Mouse (Mus musculus) left cerebral cortex, postnatal 25 days (tissue): ENCODE data around the gene Snapc3. TPM values are rescaled to one million over a fixed set of nuclear protein-coding genes. Genes with fewer than 3 reads are reported as not detected.

Source experiments
- DNase-seq, 2 experiments: peaks; one replicate each; pipeline ENCODE4 v3.0.0; 2022; ENCODE audit warnings: low spot score in 2 of 2, mixed read lengths in 1 of 2
- intact Hi-C: fragments of 180-260 bp; cut with DNase I; formaldehyde crosslinking; loops from one replicate; pipeline ENCODE4 v1.15.1; 2025
- total RNA-seq, 2 experiments: library from RNA; stranded (reverse); gene quantifications; 2 replicates each; pipeline ENCODE4 v1.2.3; 2021

Snapc3 gene
- total RNA-seq, 2 experiments from 2014 or later = 38.4 to 41.1 TPM

DNA sequence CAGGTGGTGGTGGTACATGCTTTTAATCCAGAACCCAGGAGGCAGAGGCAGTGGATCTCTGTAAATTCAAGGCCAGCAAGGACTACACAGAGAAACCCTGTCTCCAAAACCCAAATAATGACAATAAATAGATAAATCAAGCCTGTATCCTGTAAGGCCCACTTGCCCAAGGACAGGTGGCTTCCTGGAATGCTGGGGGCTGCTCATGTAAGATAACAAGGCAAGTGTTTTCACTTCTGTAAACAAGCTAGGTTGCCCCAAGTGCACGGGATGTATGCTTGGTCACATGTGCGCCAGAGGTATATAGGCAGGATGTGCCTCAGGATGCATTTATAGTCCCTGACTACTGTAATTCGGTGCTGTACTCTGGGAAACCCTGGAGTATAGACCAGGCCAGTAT lies 5.5 kb upstream of the Snapc3 start:
- no peak for DNase-seq
- intact Hi-C loops = loop anchor here (5.0 kb wide), 2 partner anchors 150 to 155 kb away; no protein-coding TSS in a partner anchor

DNA sequence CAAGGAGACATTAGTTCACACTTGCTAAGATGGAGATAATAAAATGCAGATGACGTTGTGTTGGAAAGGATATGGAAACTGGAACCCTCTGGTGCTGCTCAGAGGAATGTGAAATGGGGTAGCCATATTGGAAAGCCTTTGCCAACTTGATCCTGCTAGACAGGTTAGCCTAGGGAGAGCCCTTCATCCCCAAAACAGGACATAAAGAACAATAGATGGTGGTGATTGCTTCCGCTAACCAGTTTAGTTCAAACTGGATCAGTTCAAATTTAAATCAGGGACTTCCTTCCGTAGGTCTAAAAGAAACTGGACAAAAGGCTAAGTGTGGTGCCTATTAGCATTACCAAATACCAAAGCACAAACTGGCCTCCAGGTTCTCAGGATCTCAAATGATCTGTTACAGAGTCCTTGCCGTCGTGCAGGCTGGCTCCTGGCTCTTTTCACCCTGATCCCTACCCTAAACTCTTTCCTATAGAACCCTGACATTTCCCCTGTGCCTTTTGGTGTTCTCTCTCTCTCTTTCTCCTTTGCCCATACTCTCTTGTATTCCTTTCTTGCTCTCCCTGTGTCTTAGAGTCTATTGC lies 3.2 kb upstream of the Snapc3 start:
- intact Hi-C loops = loop anchor here (5.0 kb wide), 2 partner anchors 152 to 153 kb away; no protein-coding TSS in a partner anchor

DNA sequence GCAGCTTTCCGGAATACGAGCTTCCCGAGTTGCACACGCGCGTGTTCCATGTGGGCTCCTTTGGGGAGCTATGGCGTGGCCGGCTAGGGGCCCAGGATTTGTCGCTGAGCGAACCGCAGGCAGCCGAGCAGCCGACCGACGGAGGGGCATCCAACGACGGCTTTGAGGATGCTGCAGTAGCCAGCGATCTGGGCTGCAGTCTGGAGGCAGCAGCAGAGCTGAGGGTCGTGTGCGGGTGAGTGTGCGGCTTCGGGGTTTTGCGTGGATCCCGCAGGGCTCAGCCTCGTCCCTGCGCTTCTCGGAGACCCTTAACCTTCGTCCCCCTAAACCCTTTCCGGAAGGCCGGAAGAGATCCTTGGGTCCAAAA lies 279 bp downstream of the Snapc3 start:
- DNase-seq = no peak
- intact Hi-C loops = loop anchor here (2.0 to 5.0 kb wide), 2 partner anchors 107 to 136 kb away; partner anchors contain the start of gene Ccdc171

More for the DNA sequence above, 3.2 kb upstream of the Snapc3 start:
- no peak for DNase-seq

GRCm38 (mm10) chr4:83418781-83419180 lies 1.3 kb downstream of the Snapc3 start:
- intact Hi-C loops = loop anchor here (5.0 kb wide), 1 partner anchor 136 kb away; no protein-coding TSS in a partner anchor
- DNase-seq = no peak

DNA sequence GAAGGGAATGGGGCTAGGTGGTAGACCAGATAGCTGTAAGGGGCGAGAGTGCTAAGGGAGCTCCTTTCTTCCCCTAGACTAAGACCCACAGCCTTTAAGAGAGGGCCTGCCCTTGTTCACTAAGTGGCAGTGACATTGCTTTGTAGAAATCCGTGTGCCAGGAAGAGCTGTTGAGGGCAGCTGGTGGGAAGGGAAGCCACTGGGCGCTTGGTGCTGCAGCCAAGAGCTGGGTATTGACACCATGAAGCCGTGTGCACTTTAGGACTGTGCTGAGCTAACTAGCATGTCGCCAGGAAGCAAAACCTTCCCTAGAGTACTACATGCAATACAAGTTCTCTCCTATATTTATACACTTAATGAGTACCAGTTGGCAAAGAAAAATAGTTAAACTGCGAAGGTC lies 6.1 kb downstream of the Snapc3 start:
- intact Hi-C loops = no loop called here
- DNase-seq = no peak

- intact Hi-C loops = no loop called here
Measured at GRCm38 (mm10) chr4:83425119-83425518, 7.6 kb downstream of the Snapc3 start.

GRCm38 (mm10) chr4:83427141-83427540 lies 9.6 kb downstream of the Snapc3 start:
- DNase-seq = no peak
- intact Hi-C loops = no loop called here

More at GRCm38 (mm10) chr4:83425119-83425518, 7.6 kb downstream of the Snapc3 start:
- no peak for DNase-seq

DNA sequence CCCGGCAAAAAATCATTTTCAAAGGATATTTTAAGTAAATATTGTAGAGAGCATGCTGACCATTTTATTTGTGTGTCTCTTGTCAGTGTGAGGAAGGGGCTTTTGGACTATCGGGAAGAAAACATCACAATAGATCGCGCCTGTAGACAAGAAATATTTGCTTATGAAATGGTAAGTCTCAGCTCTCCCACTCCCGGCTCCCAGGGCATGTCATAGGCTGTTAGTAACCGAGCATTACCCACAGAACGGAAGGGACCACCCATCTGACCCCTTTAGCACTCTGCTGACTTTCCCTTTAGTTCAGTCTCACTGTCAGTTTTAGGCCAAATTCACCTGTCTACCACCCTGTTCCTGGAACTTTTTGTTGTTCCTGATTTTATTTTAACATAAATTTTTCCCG lies 10.2 kb downstream of the Snapc3 start:
- intact Hi-C loops = no loop called here
- DNase-seq = no peak

GRCm38 (mm10) chr4:83428845-83429244 lies 11.3 kb downstream of the Snapc3 start:
- intact Hi-C loops = no loop called here
- no peak for DNase-seq

DNA sequence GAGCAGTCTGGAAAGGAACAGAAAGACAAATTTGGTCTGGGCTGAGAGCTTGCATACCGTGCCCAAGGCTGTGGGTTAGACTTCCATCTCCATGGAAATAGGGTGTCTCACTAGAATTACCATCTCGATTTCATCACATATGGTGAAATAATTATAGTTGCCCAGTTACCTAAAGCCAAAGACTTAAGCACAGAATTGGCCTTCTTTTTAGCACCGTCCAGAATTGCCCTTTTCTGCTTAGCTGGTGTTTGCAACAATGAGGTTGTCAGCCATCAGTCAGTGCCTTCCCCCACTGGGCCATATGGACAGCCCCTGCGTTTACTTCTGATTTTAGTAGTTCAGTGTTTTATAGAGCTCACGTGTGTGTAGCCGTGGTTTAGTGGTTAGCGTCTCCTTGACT lies 14.4 kb downstream of the Snapc3 start:
- DNase-seq = peak in 1 of 2 experiments; percentile 38
- intact Hi-C loops = no loop called here

- intact Hi-C loops = no loop called here
- DNase-seq = no peak
Measured at GRCm38 (mm10) chr4:83432901-83433300, 15.4 kb downstream of the Snapc3 start.

DNA sequence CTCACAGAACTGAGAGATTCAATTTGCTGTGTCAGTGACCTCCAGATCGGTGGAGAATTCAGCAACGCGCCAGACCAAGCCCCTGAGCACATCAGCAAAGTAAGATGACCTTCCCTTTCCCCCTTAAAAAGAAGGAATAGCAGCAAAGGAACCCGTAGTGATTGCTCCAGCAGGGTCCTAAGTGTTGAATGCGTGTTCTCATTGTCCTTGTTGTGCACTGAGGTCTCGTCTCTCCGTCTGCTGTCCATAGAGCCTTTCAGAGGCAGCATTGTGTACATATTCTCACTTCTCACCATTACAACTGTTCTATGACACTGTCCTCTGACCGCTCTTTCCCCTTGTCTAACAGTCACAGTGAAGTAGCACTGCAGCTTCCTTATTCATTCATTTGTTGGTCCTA lies 18.9 kb downstream of the Snapc3 start:
- no peak for DNase-seq
- intact Hi-C loops = no loop called here

DNA sequence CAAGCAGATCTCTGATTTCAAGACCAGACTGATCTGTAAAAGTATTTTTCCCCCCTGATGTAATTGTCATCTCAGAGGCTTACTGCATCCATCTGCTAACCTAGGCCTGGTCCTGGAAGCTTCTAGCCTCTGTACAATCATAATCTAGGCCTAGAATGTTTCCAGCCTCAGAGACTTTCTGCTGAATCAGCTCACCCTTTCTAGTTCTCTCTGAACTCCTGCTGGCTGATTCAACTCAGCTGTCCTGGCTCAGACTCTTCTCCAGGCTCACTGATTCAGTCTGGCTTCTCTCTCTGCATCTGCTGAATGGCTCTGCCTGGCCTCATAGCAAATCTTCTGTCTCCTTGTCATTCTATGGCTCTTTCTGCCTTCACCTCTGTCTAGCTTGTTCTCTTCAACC lies 20.6 kb downstream of the Snapc3 start:
- intact Hi-C loops = no loop called here
- DNase-seq = no peak

DNA sequence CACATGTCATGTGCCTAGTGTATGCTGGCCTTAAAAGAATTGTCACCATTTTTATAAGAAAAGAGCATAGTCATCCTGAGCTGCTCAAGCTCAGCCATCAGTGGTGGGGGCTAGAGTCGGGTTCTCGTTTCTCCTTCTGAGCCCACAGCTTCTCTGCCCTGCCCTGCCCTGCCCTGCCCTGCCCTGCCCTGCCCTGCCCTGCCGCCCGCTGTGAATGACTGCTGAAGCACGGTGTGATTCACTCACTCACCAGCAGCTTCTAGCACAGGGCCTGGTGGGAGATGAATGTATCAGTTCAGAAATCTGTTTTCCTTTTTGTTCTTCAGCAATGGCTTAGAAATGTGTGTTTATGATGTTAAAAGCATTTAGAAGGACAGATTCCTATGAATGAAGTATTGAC lies 21.5 kb downstream of the Snapc3 start:
- DNase-seq = peak in 1 of 2 experiments; percentile 35
- intact Hi-C loops = no loop called here

DNA sequence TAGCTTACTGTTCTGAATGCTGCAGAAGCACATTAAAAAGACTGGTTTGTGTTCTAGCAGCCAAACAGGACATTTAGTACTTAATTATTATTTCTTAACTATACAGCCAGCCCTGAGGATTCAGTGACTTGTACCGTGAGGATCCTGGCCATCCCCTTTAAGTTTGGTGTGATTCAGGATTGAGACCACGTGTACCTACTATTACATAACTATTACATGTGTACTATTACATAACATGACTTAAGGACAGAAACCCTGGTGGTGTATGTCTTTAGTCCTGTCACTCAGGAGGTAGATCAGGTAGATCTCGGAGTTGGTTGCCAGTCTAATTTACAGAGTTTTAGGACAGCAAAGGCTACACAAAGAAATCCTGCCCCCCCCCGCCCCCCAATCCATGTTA lies 23.5 kb downstream of the Snapc3 start:
- intact Hi-C loops = no loop called here
- peak in 1 of 2 experiments; percentile 31 for DNase-seq

- no peak for DNase-seq
- intact Hi-C loops = no loop called here
Measured at GRCm38 (mm10) chr4:83450785-83451184, 33.3 kb downstream of the Snapc3 start.

- intact Hi-C loops = loop anchor here (2.0 kb wide), 1 partner anchor 15 kb away; no protein-coding TSS in a partner anchor
Measured at GRCm38 (mm10) chr4:83460106-83460505, 42.6 kb downstream of the Snapc3 start.

GRCm38 (mm10) chr4:83464827-83465226 lies 47.3 kb downstream of the Snapc3 start:
- no peak for DNase-seq
- intact Hi-C loops = no loop called here

More at GRCm38 (mm10) chr4:83460106-83460505, 42.6 kb downstream of the Snapc3 start:
- no peak for DNase-seq

DNA sequence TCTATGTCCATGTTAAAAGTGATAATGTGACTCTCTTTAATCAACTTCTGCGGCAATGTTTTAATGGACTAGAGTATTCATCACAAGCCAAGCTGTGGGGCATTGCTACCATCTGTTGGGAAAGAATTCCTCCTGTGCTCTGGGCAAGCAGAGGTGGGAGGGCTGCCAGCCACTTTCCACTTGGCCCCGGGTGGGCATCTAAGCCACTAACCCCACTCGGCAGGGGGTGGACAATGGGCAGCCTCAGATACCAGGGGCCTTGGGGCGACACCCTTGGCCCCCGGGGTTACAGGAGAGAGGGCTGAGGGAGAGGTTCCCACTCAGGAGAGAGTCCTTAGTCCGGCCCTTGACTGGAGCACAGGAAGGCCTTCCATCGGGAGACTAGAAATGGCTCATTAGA lies 50.1 kb downstream of the Snapc3 start:
- DNase-seq = no peak
- intact Hi-C loops = no loop called here

DNA sequence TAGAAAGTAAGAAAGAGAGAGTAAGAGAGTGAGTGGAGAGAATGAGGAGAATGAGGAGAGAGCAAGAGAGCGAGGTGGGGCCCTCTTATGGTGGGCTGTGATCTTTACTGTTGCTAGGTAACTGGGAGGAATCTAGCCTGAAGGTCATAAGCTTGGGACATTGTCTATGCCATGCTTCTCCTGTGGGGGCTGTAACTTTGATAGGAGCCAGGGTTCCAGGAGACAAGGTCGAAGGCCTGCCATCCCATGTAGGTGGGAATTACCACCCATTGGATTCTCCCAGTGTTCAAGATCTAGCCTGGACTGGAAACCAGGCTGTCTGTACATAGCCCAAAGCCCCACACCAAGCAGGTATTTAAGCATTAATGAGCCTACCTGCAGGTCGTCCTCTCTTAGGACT lies 50.7 kb downstream of the Snapc3 start:
- no peak for DNase-seq
- intact Hi-C loops = no loop called here

DNA sequence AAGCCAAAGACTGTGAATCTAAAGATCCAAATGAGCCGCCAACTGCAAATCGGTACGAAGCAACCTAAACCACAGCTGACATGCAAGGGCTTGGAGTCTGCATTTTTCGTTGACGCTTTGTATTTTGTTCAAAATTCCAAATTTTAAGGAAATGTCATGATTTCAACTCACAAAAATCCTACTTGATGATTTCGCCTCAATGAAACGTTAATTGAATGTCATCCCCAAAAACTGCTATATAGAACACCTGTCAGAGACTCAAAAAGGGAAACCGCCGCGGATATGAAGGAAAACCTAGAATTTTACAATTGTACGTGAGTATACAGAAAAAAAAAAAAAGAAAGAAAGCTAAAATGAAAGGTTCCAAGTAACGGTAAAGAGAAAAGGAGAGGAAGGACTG lies 67.7 kb downstream of the Snapc3 start:
- no peak for DNase-seq
- intact Hi-C loops = no loop called here

DNA sequence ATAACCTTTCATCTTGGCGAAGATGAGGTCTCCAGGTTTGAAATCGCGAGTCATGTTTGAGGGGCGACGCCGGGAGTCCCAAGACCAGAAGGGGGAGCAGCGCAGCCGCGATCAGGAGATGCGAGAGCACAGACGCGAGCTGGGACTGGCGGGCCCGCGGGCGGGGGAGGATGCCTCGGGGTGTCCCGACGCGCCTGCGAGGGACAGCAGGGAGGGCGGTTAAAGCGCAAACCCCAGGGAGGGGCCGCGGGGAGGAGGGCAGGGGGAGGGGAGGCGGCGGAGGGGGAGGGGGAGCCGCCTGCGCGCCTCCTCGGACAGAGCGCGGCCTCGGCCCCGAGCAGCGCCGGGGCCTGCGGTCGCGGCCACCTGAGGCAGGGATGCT lies 68.2 kb downstream of the Snapc3 start:
- peak; percentile 83 to 89 for DNase-seq
- intact Hi-C loops = loop anchor here (1.0 to 2.0 kb wide), 2 partner anchors 40 to 85 kb away; partner anchors contain the start of gene Ccdc171
